ENCODE assay signal across 22 mouse cellular contexts in genomic region chr3:121213501-121213900, GRCm38 (mm10).
"Had no signal": no experiment of that assay in that cellular context is flagged by ENCODE, and none has a peak within 500 bp of the region (broad histone marks: within the 10 kb centered on the region; RNA-seq: fewer than 3 reads in every experiment).

No protein-coding gene starts in this region.

- H3K27ac ChIP-seq: heart, adult 2 months; heart, embryonic 13.5 days; heart, embryonic 15.5 days; hindbrain, embryonic 13.5 days; hindbrain, embryonic 15.5 days; hindbrain, postnatal 0 days; kidney, embryonic 15.5 days; kidney, postnatal 0 days; left cerebral cortex, adult 2 months; limb, embryonic 10.5 days; limb, embryonic 12.5 days had no signal

- H3K4me1 ChIP-seq: heart, embryonic 13.5 days; heart, embryonic 15.5 days; hindbrain, embryonic 15.5 days; limb, embryonic 10.5 days; limb, embryonic 12.5 days had no signal

- H3K27me3 ChIP-seq: heart, embryonic 13.5 days; heart, embryonic 15.5 days; hindbrain, embryonic 13.5 days; hindbrain, embryonic 15.5 days; kidney, embryonic 15.5 days had no signal

- DNase-seq: forebrain, postnatal 0 days; gastrocnemius, postnatal 14 days; gastrocnemius, postnatal 36 days; heart, adult 11 months; heart, adult 2 months; heart, postnatal 14 days; heart, postnatal 36 days; kidney, adult 11 months; kidney, adult 2 months; kidney, adult 9 months; kidney, postnatal 14 days; kidney, postnatal 36 days had no signal

- H3K4me3 ChIP-seq: heart, adult 2 months; heart, embryonic 13.5 days; heart, embryonic 15.5 days; hindbrain, embryonic 13.5 days; hindbrain, embryonic 15.5 days; kidney, embryonic 15.5 days; left cerebral cortex, adult 2 months; limb, embryonic 10.5 days; limb, embryonic 12.5 days had no signal

- H3K36me3 ChIP-seq: heart, embryonic 13.5 days; heart, embryonic 15.5 days; hindbrain, embryonic 13.5 days; hindbrain, embryonic 15.5 days; kidney, embryonic 15.5 days; limb, embryonic 10.5 days; limb, embryonic 12.5 days had no signal
